Mouse (Mus musculus): ENCODE measurements at regions not wholly inside any gene's neighbourhood (a gene's known extent, or its start where the extent isn't known, plus 50 kb on each side); places are given as distances from the start of the nearest gene placed in this dataset.
A peak's percentile ranks its signal among the peaks of the same experiment; 100 is the strongest.

- no peak for DNase-seq (ENCODE audit: low read depth, low spot score)
Observed at GRCm38 (mm10) chr17:3248875-3249274, 77.5 kb upstream of the Tiam2 start.

DNA sequence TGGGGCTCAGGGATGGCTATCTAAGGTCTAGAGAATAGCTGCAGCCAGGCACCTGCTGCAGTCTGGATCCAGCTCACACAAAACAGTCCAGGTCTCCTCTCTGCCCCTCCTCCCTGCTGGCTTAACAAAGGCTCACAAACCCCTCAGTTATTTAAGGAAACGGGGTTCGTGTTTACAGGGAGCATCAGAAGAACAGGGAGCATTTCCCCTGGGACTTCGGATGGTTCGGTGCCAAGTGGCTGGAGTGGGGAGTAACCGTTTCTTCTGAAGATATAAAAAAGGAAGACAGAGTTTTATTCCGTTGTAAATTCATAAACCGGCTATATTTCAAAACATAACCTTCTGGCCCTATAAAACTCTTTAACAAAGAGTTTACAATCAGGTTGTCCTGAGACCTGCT, 77.1 kb upstream of the Tiam2 start:
- no peak for DNase-seq (ENCODE audit: low read depth, low spot score)

- no peak for DNase-seq (ENCODE audit: low read depth, low spot score)
Observed at GRCm38 (mm10) chr17:3251176-3251575, 75.2 kb upstream of the Tiam2 start.

DNA sequence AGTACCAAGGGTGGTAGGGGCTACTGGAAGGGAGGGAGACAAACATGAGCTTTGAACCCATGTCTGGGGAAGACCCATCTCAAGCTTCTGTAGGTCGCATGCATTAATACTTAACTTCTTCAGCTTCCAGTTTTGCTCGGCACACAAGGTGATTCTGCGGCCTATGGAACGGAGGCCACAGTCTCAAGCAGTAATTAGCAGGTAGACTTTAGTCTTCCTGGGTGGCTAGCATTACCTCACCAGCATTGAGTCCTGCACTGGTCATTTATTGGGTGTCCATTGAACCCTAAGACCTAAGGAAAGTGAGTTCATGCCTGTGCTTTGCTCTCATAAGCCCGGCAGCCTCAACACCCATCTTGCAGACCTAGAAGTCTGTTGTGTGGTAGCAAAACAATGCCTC, 74.4 kb upstream of the Tiam2 start:
- DNase-seq (ENCODE audit: low read depth, low spot score): no peak

DNA sequence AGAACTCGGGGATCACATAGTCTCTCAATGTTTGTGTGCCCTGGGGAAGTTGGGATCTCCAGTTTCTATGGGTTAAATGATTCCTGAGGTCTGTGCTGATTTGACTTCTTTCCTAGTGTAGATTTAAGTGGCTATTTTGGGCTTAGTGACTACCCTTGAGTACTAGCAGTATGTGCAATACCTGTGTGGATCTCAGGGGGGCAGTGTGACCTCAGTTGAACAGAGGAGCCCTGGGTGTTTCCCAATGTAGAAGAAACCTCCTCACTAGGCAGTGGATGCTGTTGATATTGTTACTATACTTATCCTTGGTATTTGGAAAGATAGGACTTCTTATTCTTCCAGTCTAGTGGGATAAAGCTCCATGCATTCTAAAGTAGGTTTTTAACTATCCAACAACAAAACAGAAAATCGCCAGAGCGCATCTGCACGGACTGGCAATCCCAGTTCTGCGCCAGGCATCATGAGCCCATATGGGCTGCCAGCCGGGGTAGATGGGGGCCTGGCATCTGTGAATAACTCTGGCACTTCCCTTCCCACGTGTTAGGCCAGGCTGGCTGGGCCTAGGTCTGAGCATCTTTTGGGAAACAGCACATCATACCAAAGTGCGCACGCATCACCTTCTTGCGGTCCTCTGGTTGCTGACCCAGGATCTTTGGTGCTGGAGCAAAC, 72.7 kb upstream of the Tiam2 start:
- DNase-seq (ENCODE audit: low read depth, low spot score): peak; percentile 67

- DNase-seq (ENCODE audit: low read depth, low spot score): no peak
Observed at GRCm38 (mm10) chr17:3256765-3257164, 69.6 kb upstream of the Tiam2 start.

GRCm38 (mm10) chr17:3258811-3259510, 67.4 kb upstream of the Tiam2 start:
- no peak for DNase-seq (ENCODE audit: low read depth, low spot score)

GRCm38 (mm10) chr17:3260796-3261195, 65.6 kb upstream of the Tiam2 start:
- DNase-seq (ENCODE audit: low read depth, low spot score): no peak

DNA sequence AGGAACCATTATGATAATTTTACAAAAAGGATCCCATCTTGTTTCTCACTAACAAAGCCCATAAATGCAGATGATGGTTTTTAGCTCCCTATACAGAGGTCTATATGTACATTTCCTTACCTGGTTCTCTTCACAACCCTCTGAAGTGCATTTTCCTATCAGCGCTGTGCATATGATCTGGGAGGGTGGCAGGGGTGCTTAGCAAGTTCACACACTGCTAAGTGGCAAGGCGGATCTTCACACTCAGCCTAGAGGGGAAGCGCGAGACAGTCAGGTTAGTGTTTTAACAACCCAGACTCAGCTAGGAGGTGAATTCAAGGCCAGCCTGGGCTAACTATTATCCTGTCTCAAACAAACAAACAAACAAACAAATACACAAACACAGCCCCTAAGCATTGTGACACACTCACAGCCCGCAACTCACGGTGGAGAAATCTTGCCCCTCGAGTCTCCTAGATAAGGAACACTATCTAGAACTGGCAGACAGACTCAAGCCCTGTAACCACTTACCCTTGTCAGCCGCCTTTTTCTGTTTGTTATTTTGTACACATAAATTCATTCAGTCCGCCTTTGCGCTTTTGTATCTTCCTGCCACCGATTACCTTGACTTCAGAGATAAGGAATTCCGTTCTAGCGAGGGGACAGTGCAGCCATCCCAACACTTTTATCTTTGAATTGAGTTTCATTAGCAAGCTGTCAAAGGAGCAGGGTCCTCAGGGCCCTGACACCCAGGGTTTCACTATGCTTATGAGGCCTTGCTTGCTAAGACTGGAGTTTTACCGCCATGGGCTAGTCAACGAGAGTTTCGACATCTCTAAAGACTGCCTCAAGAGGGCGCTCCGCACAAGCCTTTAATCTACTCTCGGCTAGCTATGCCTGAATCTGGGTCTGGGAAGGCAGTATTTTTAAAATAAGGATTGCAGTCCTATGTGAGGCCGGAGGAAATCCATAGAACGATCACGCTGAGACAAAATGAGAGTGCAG, 53.0 kb upstream of the Tiam2 start:
- DNase-seq (ENCODE audit: low read depth, low spot score): peak; percentile 91

DNA sequence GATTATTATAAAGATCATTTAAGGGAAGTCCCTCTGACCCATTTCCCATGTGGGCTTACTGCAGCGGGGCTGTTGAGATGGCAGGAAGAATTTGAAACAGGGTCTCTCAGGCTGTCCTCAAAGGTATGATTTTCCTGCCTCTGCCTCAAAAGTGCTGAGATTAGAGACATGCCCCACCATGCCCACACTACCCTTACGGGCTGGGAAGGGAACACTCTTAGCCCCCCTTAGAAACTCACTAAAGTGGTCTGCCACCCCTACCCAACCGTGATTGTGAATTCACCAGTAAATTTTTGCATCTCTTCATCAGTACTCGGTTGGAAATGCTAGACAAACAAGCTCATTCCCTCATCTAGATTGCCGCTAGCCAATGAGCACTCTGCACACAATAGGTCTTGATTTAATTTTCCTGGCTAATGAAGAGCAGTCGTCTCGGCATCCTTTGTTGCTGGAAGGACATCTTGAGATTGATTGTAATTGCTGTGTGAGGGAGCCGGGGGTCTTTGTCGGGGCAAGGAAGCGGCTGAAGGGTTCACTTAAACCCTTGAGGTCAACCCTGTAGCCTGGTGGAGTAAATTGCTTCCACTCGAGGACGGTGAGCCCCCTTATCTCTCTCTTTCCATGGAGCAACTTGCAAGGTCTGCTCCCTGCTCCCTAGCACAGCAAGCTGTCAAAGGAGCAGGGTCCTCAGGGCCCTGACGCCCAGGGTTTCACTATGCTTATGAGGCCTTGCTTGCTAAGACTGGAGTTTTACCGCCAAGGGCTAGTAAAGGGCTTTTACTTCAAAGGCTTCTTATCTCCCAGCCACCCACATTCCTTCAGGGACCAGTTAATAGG, 51.7 kb upstream of the Tiam2 start:
- DNase-seq (ENCODE audit: low read depth, low spot score): no peak
